Mouse (Mus musculus): ENCODE measurements at regions not wholly inside any gene's neighbourhood (a gene's known extent, or its start where the extent isn't known, plus 50 kb on each side); places are given as distances from the start of the nearest gene placed in this dataset.

GRCm38 (mm10) chr13:44319511-44319910 lies 409.8 kb upstream of the Jarid2 start:
- no peak for TF ChIP-seq CTCF (IDR thresholded peaks at IDR 0.05; ENCODE audit: control insufficient read depth, insufficient read depth, insufficient read length)
- no peak for TF ChIP-seq CEBPB (IDR thresholded peaks at IDR 0.05; ENCODE audit: low read depth)
- no peak for TF ChIP-seq MAX (IDR thresholded peaks at IDR 0.05)

All from C2C12 (cell line).